Mouse (Mus musculus): ENCODE data around the gene Rnasel. TPM values are rescaled to one million over a fixed set of nuclear protein-coding genes. Genes with fewer than 3 reads are reported as not detected.

Rnasel gene
- polyA plus RNA-seq, 1 experiment from 2014 or later: 32.3 TPM

Other genes starting within 250 kb of the Rnasel start
- 15.4 and 17.4 TPM in 2 replicates for gene Npl, start 199.4 kb upstream of the Rnasel start, polyA plus RNA-seq (2015; fragmentation: Nextera tagmentation; extraction: Ambion mirVana)
- gene Rgs8, start 96.4 kb upstream of the Rnasel start, polyA plus RNA-seq (2015; fragmentation: Nextera tagmentation; extraction: Ambion mirVana): 18.8 and 22.9 TPM in 2 replicates
- gene Rgs16, start 9.1 kb upstream of the Rnasel start, polyA plus RNA-seq (2015; fragmentation: Nextera tagmentation; extraction: Ambion mirVana): 13.3 and 14.0 TPM in 2 replicates
- 0.17 and 0.19 TPM in 2 replicates for gene Rgsl1, start 94.7 kb downstream of the Rnasel start, polyA plus RNA-seq (2015; fragmentation: Nextera tagmentation; extraction: Ambion mirVana)
- gene Teddm1b, start 124.9 kb downstream of the Rnasel start, polyA plus RNA-seq (2015; fragmentation: Nextera tagmentation; extraction: Ambion mirVana): 0.26 and 0.41 TPM in 2 replicates
- not detected in 2 replicates for gene Teddm1a, start 142.3 kb downstream of the Rnasel start, polyA plus RNA-seq (2015; fragmentation: Nextera tagmentation; extraction: Ambion mirVana)
- 217 and 248 TPM in 2 replicates for gene Glul, start 150.5 kb downstream of the Rnasel start, polyA plus RNA-seq (2015; fragmentation: Nextera tagmentation; extraction: Ambion mirVana)
- gene Teddm2, start 150.8 kb downstream of the Rnasel start, polyA plus RNA-seq (2015; fragmentation: Nextera tagmentation; extraction: Ambion mirVana): 1.4 and 1.5 TPM in 2 replicates

Data from hindbrain, embryonic 16.5 days (tissue).